Mouse (Mus musculus) C2C12 (cell line): ENCODE results near the gene Ank.

Source experiments
- CTCF ChIP-seq: IDR thresholded peaks from one replicate; pipeline ENCODE4 v1.5.1; 2011; ENCODE audit not compliant: control insufficient read depth, insufficient read depth, insufficient read length
- MAX ChIP-seq: IDR thresholded peaks from one replicate; pipeline ENCODE4 v1.6.1; 2011; ENCODE audit warnings: mild to moderate bottlenecking, control low read depth
- MYOG ChIP-seq: IDR thresholded peaks from one replicate; pipeline ENCODE4 v1.6.1; 2011; ENCODE audit not compliant: control insufficient read depth, insufficient read length; ENCODE audit errors: extremely low read depth
- USF1 ChIP-seq: IDR thresholded peaks from one replicate; pipeline ENCODE4 v1.6.1; 2011; ENCODE audit warnings: low read depth, mild to moderate bottlenecking, control low read depth, moderate library complexity

GRCm38 (mm10) chr15:27586093-27586480, 119.6 kb downstream of the Ank start:
- TF ChIP-seq CTCF (no peak), MAX (no peak), MYOG (no peak), USF1 (no peak)
